Mouse (Mus musculus) cerebellum, postnatal 4 days (tissue): ENCODE data around the gene D330020A13Rik.

ENCODE experiments used
- DNase-seq, 2 experiments: peaks; one replicate each; pipeline ENCODE4 v3.0.0; 2022; ENCODE audit warnings: low spot score in 2 of 2, mixed read lengths in 1 of 2

D330020A13Rik gene

GRCm38 (mm10) chr6:120294056-120294784 lies at the start of gene D330020A13Rik, which contains the start of gene B4galnt3:
D330020A13Rik (plus strand) TSS chr6:120294364.
B4galnt3 (minus strand) TSS chr6:120294559.
- peak in 1 of 2 experiments; percentile 3 for DNase-seq

GRCm38 (mm10) chr6:120246676-120247075 lies 47.5 kb upstream of the D330020A13Rik start:
- DNase-seq = no peak

- DNase-seq = no peak
These were observed 44.3 kb upstream of the D330020A13Rik start for GRCm38 (mm10) chr6:120249831-120250230.

GRCm38 (mm10) chr6:120251010-120251409 lies 43.2 kb upstream of the D330020A13Rik start:
- no peak for DNase-seq

- no peak for DNase-seq
These were observed 41.4 kb upstream of the D330020A13Rik start for GRCm38 (mm10) chr6:120252741-120253140.

- no peak for DNase-seq
These were observed 39.5 kb upstream of the D330020A13Rik start for GRCm38 (mm10) chr6:120254640-120255039.

- DNase-seq = no peak
These were observed 39.0 kb upstream of the D330020A13Rik start for GRCm38 (mm10) chr6:120255144-120255543.

- no peak for DNase-seq
These were observed 38.5 kb upstream of the D330020A13Rik start for GRCm38 (mm10) chr6:120255701-120256100.

- DNase-seq = peak in 1 of 2 experiments; percentile 4
These were observed 37.7 kb upstream of the D330020A13Rik start for GRCm38 (mm10) chr6:120256431-120256935.

GRCm38 (mm10) chr6:120259481-120259880 lies 34.7 kb upstream of the D330020A13Rik start:
- DNase-seq = no peak

- DNase-seq = no peak
These were observed 31.2 kb upstream of the D330020A13Rik start for GRCm38 (mm10) chr6:120262886-120263531.

GRCm38 (mm10) chr6:120263608-120264007 lies 30.6 kb upstream of the D330020A13Rik start:
- no peak for DNase-seq

GRCm38 (mm10) chr6:120264151-120264550 lies 30.0 kb upstream of the D330020A13Rik start:
- no peak for DNase-seq

- DNase-seq = no peak
These were observed 20.0 kb upstream of the D330020A13Rik start for GRCm38 (mm10) chr6:120274181-120274580.

GRCm38 (mm10) chr6:120274887-120275286 lies 19.3 kb upstream of the D330020A13Rik start:
- DNase-seq = no peak

GRCm38 (mm10) chr6:120275301-120275700 lies 18.9 kb upstream of the D330020A13Rik start:
- no peak for DNase-seq

- no peak for DNase-seq
These were observed 17.2 kb upstream of the D330020A13Rik start for GRCm38 (mm10) chr6:120276874-120277449.

GRCm38 (mm10) chr6:120287279-120287678 lies 6.9 kb upstream of the D330020A13Rik start:
- DNase-seq = no peak

- DNase-seq = no peak
These were observed 5.6 kb upstream of the D330020A13Rik start for GRCm38 (mm10) chr6:120288541-120288940.

- no peak for DNase-seq
These were observed 4.7 kb upstream of the D330020A13Rik start for GRCm38 (mm10) chr6:120289430-120289829.

GRCm38 (mm10) chr6:120291396-120292009 lies 2.7 kb upstream of the D330020A13Rik start:
- DNase-seq = peak in 1 of 2 experiments; percentile 20

- peak in 1 of 2 experiments; percentile 18 for DNase-seq
These were observed 595 bp downstream of the D330020A13Rik start for GRCm38 (mm10) chr6:120294785-120295133.
